Mouse (Mus musculus) urinary bladder, postnatal 0 days (tissue): ENCODE results near the gene Stmn3. TPM values are rescaled to one million over a fixed set of nuclear protein-coding genes. Genes with fewer than 3 reads are reported as not detected.

ENCODE experiments used
- polyA plus RNA-seq: library from polyadenylated mRNA; unstranded; fragments of >200 nt; fragmentation: Nextera tagmentation; extraction: Ambion mirVana; gene quantifications from 2 replicates; pipeline ENCODE4 v1.2.1, GENCODE M21; 2015

The Stmn3 gene
- 0.92 and 1.1 TPM in 2 replicates for polyA plus RNA-seq

GRCm38 (mm10) chr2:181314080-181314810 lies at the start of gene Stmn3:
Gene Stmn3 (minus strand): TSS chr2:181314500.

GRCm38 (mm10) chr2:181319248-181320102 lies 5.2 kb upstream of the Stmn3 start, which contains the start of gene Rtel1:
Gene Rtel1 (plus strand): TSS chr2:181319739.

GRCm38 (mm10) chr2:181287958-181288350 lies 26.3 kb downstream of the Stmn3 start, which contains the start of gene Gmeb2:
Gene Gmeb2 (minus strand): TSS chr2:181288035.

Other genes starting within 250 kb of the Stmn3 start
- gene Kcnq2, start 179.2 kb downstream of the Stmn3 start, polyA plus RNA-seq = not detected in 2 replicates
- gene Eef1a2, start 157.5 kb downstream of the Stmn3 start, polyA plus RNA-seq = not detected in 2 replicates
- 150 and 173 TPM in 2 replicates for gene Ppdpf, start 127.3 kb downstream of the Stmn3 start, polyA plus RNA-seq
- not detected in 2 replicates for gene Ptk6, start 111.7 kb downstream of the Stmn3 start, polyA plus RNA-seq
- gene Srms, start 101.3 kb downstream of the Stmn3 start, polyA plus RNA-seq = 0.07 and 0.10 TPM in 2 replicates
- 0.13 TPM in 1 of 2 replicates, not detected in the other for gene Fndc11, start 94.5 kb downstream of the Stmn3 start, polyA plus RNA-seq
- 0.99 and 1.0 TPM in 2 replicates for gene Helz2, start 72.5 kb downstream of the Stmn3 start, polyA plus RNA-seq
- gene Gmeb2, start 26.5 kb downstream of the Stmn3 start, polyA plus RNA-seq = 5.9 and 6.1 TPM in 2 replicates
- gene Rtel1, start 5.2 kb upstream of the Stmn3 start, polyA plus RNA-seq = 12.9 and 14.1 TPM in 2 replicates
- 17.2 and 20.0 TPM in 2 replicates for gene Zgpat, start 50.4 kb upstream of the Stmn3 start, polyA plus RNA-seq
- gene Arfrp1, start 50.9 kb upstream of the Stmn3 start, polyA plus RNA-seq = 34.8 and 36.7 TPM in 2 replicates
- 6.0 and 8.3 TPM in 2 replicates for gene Lime1, start 65.6 kb upstream of the Stmn3 start, polyA plus RNA-seq
- gene Zbtb46, start 144.9 kb upstream of the Stmn3 start, polyA plus RNA-seq = 3.0 and 3.7 TPM in 2 replicates
- gene Abhd16b, start 178.7 kb upstream of the Stmn3 start, polyA plus RNA-seq = not detected in 2 replicates
- 129 and 134 TPM in 2 replicates for gene Tpd52l2, start 182.6 kb upstream of the Stmn3 start, polyA plus RNA-seq
- gene Dnajc5, start 206.0 kb upstream of the Stmn3 start, polyA plus RNA-seq = 52.2 and 55.0 TPM in 2 replicates